Mouse (Mus musculus): ENCODE results near the gene Nubp1.

- TF ChIP-seq ZNF384 (IDR thresholded peaks at IDR 0.05; ENCODE audit: low read depth, low read length) (0 out of 2 replicates have a peak, but pooled peaks have one; percentile 4), POLR2A (IDR thresholded peaks at IDR 0.05; ENCODE audit: low read depth, low read length) (no peak)
Measured at GRCm38 (mm10) chr16:10399160-10399559, 12.6 kb upstream of the Nubp1 start.
